Mouse (Mus musculus) limb, embryonic 15.5 days (tissue): ENCODE data around the gene Fam71e1. TPM values are rescaled to one million over a fixed set of nuclear protein-coding genes. Genes with fewer than 3 reads are reported as not detected.

Source experiments
- ATAC-seq: fragments of 200-750 bp; cut with Nextera tagmentation; 2 replicates; pipeline ENCODE4 v1.8.0; 2017; ENCODE audit warnings: low read depth, moderate TSS enrichment; ENCODE audit not compliant: insufficient number of reproducible peaks, low FRiP score, low TSS enrichment
- H3K27ac ChIP-seq: fragments of 300-500 bp; sonication (generic); 2 replicates; pipeline ENCODE4 v1.5.1; 2015; ENCODE audit warnings: moderate library complexity, mild to moderate bottlenecking, inconsistent platforms
- H3K27me3 ChIP-seq: fragments of 300-500 bp; sonication (generic); 2 replicates; pipeline ENCODE4 v1.6.1; 2015; ENCODE audit warnings: inconsistent platforms
- H3K36me3 ChIP-seq: fragments of 300-500 bp; sonication (generic); 2 replicates; pipeline ENCODE4 v1.6.1; 2015; ENCODE audit warnings: inconsistent platforms
- H3K4me1 ChIP-seq: fragments of 300-500 bp; sonication (generic); 2 replicates; pipeline ENCODE4 v1.6.1; 2015; ENCODE audit warnings: inconsistent platforms
- H3K4me2 ChIP-seq: fragments of 300-500 bp; sonication (generic); 2 replicates; pipeline ENCODE4 v1.6.1; 2015; ENCODE audit warnings: mild to moderate bottlenecking, inconsistent platforms
- H3K4me3 ChIP-seq: fragments of 300-500 bp; sonication (generic); 2 replicates; pipeline ENCODE4 v1.5.1; 2015; ENCODE audit warnings: mild to moderate bottlenecking, inconsistent platforms
- H3K9ac ChIP-seq: fragments of 300-500 bp; sonication (generic); 2 replicates; pipeline ENCODE4 v1.6.1; 2015; ENCODE audit warnings: inconsistent platforms
- H3K9me3 ChIP-seq: fragments of 300-500 bp; sonication (generic); 2 replicates; pipeline ENCODE4 v1.6.1; 2016; ENCODE audit warnings: inconsistent platforms
- WGBS: fragments of 180-500 bp; shearing (Covaris S2); methylation state at CpG from one replicate; pipeline ENCODE4 v1.1.7; 2015; 5-methylcytosine and 5-hydroxymethylcytosine counted together
- polyA plus RNA-seq: library from polyadenylated mRNA; unstranded; fragments of >200 nt; fragmentation: Nextera tagmentation; extraction: Ambion mirVana; gene quantifications from 2 replicates; pipeline ENCODE4 v1.2.1, GENCODE M21; 2015

The Fam71e1 gene
- polyA plus RNA-seq, 1 experiment from 2014 or later: 12.8 TPM

- ATAC-seq: peak; percentile 52
- Histone ChIP-seq H3K27me3 (peaks cover 19% of the 10 kb centered on the region), H3K9me3 (no peaks in the 10 kb centered on the region), H3K4me2 (no peak overlapping the region), H3K36me3 (peaks cover 9% of the 10 kb centered on the region; the same call in 1 of the 2 replicates), H3K4me1 (peaks cover 43% of the 10 kb centered on the region), H3K4me3 (no peak overlapping the region), H3K9ac (no peak overlapping the region), H3K27ac (peak overlapping the region; percentile 19; the same call in 1 of the 2 replicates)
- WGBS: 42% methylated on average over 9 of the region's 9 CpGs
These were observed 23.3 kb upstream of the Fam71e1 start for GRCm38 (mm10) chr7:44472961-44473646.

GRCm38 (mm10) chr7:44474419-44474818 lies 22.0 kb upstream of the Fam71e1 start:
- no peaks in the 10 kb centered on the region for H3K9me3 ChIP-seq
- 0 out of 2 replicates have a peak, but pooled peaks have one; percentile 17 for ATAC-seq
- 17% methylated on average over 4 of the region's 4 CpGs for WGBS
- H3K4me1 ChIP-seq: peaks cover 33% of the 10 kb centered on the region
- H3K27ac ChIP-seq: peak overlapping the region; percentile 24; the same call in 1 of the 2 replicates
- peaks cover 9% of the 10 kb centered on the region; the same call in 1 of the 2 replicates for H3K36me3 ChIP-seq
- H3K4me3 ChIP-seq: 0 out of 2 replicates have a peak overlapping the region, but pooled peaks have one; percentile 5
- H3K4me2 ChIP-seq: no peak overlapping the region
- H3K27me3 ChIP-seq: peaks cover 19% of the 10 kb centered on the region
- no peak overlapping the region for H3K9ac ChIP-seq

GRCm38 (mm10) chr7:44475046-44475614 lies 21.3 kb upstream of the Fam71e1 start:
- no peak overlapping the region for H3K9ac ChIP-seq
- H3K9me3 ChIP-seq: no peaks in the 10 kb centered on the region
- H3K36me3 ChIP-seq: peaks cover 3% of the 10 kb centered on the region; the same call in 1 of the 2 replicates
- H3K27me3 ChIP-seq: peaks cover 19% of the 10 kb centered on the region
- H3K4me3 ChIP-seq: no peak overlapping the region
- WGBS: 33% methylated on average over 5 of the region's 5 CpGs
- H3K4me1 ChIP-seq: peaks cover 33% of the 10 kb centered on the region
- H3K27ac ChIP-seq: no peak overlapping the region
- no peak overlapping the region for H3K4me2 ChIP-seq
- ATAC-seq: no peak

- H3K9ac ChIP-seq: no peak overlapping the region
- no peak overlapping the region for H3K27ac ChIP-seq
- peaks cover 18% of the 10 kb centered on the region for H3K27me3 ChIP-seq
- H3K9me3 ChIP-seq: no peaks in the 10 kb centered on the region
- no peak for ATAC-seq
- H3K4me3 ChIP-seq: no peak overlapping the region
- WGBS: 69% methylated on average over 3 of the region's 3 CpGs
- H3K4me1 ChIP-seq: no peaks in the 10 kb centered on the region
- H3K36me3 ChIP-seq: 0 out of 2 replicates have a peak, but pooled peaks cover 4% of the 10 kb centered on the region
- H3K4me2 ChIP-seq: no peak overlapping the region
These were observed 13.4 kb upstream of the Fam71e1 start for GRCm38 (mm10) chr7:44482836-44483435.

GRCm38 (mm10) chr7:44484109-44484508 lies 12.3 kb upstream of the Fam71e1 start:
- 91% methylated on average over 1 of the region's 1 CpGs for WGBS
- H3K4me3 ChIP-seq: no peak overlapping the region
- no peak for ATAC-seq

GRCm38 (mm10) chr7:44484841-44485571 lies 11.4 kb upstream of the Fam71e1 start:
- 39% methylated on average over 5 of the region's 5 CpGs for WGBS
- no peak overlapping the region for H3K4me3 ChIP-seq
- H3K36me3 ChIP-seq: peaks cover 19% of the 10 kb centered on the region
- no peaks in the 10 kb centered on the region for H3K4me1 ChIP-seq
- H3K9me3 ChIP-seq: no peaks in the 10 kb centered on the region
- H3K27me3 ChIP-seq: peaks cover 18% of the 10 kb centered on the region
- no peak for ATAC-seq
- no peak overlapping the region for H3K27ac ChIP-seq
- H3K4me2 ChIP-seq: no peak overlapping the region
- H3K9ac ChIP-seq: no peak overlapping the region

More at GRCm38 (mm10) chr7:44484109-44484508, 12.3 kb upstream of the Fam71e1 start:
- H3K36me3 ChIP-seq: peaks cover 12% of the 10 kb centered on the region
- no peaks in the 10 kb centered on the region for H3K4me1 ChIP-seq
- H3K9ac ChIP-seq: no peak overlapping the region
- H3K27me3 ChIP-seq: peaks cover 18% of the 10 kb centered on the region
- no peak overlapping the region for H3K27ac ChIP-seq
- no peaks in the 10 kb centered on the region for H3K9me3 ChIP-seq
- H3K4me2 ChIP-seq: no peak overlapping the region

- H3K27me3 ChIP-seq: peaks cover 16% of the 10 kb centered on the region
- no peak overlapping the region for H3K4me3 ChIP-seq
- H3K27ac ChIP-seq: no peak overlapping the region
- WGBS: 76% methylated on average over 7 of the region's 7 CpGs
- ATAC-seq: no peak
- H3K4me2 ChIP-seq: no peak overlapping the region
- no peak overlapping the region for H3K9ac ChIP-seq
- peaks cover 26% of the 10 kb centered on the region for H3K36me3 ChIP-seq
- H3K4me1 ChIP-seq: no peaks in the 10 kb centered on the region
- no peaks in the 10 kb centered on the region for H3K9me3 ChIP-seq
These were observed 10.7 kb upstream of the Fam71e1 start for GRCm38 (mm10) chr7:44485572-44486195.

GRCm38 (mm10) chr7:44486927-44487575 lies 9.3 kb upstream of the Fam71e1 start:
- Histone ChIP-seq H3K9ac (no peak overlapping the region), H3K27me3 (peaks cover 12% of the 10 kb centered on the region), H3K36me3 (peaks cover 39% of the 10 kb centered on the region), H3K4me2 (no peak overlapping the region), H3K4me3 (no peak overlapping the region), H3K27ac (no peak overlapping the region), H3K9me3 (no peaks in the 10 kb centered on the region), H3K4me1 (no peaks in the 10 kb centered on the region)
- 64% methylated on average over 13 of the region's 13 CpGs for WGBS
- no peak for ATAC-seq

- Histone ChIP-seq H3K9ac (no peak overlapping the region), H3K4me1 (no peaks in the 10 kb centered on the region), H3K27me3 (peaks cover 3% of the 10 kb centered on the region), H3K9me3 (no peaks in the 10 kb centered on the region), H3K27ac (no peak overlapping the region), H3K4me2 (no peak overlapping the region), H3K36me3 (peaks cover 48% of the 10 kb centered on the region), H3K4me3 (no peak overlapping the region)
- ATAC-seq: no peak
- WGBS: 88% methylated on average over 7 of the region's 7 CpGs
These were observed 8.4 kb upstream of the Fam71e1 start for GRCm38 (mm10) chr7:44487936-44488335.

- Histone ChIP-seq H3K9ac (no peak overlapping the region), H3K36me3 (peaks cover 53% of the 10 kb centered on the region), H3K27ac (no peak overlapping the region), H3K27me3 (no peaks in the 10 kb centered on the region), H3K9me3 (no peaks in the 10 kb centered on the region), H3K4me1 (no peaks in the 10 kb centered on the region), H3K4me3 (no peak overlapping the region), H3K4me2 (no peak overlapping the region)
- no peak for ATAC-seq
- WGBS: 90% methylated on average over 8 of the region's 8 CpGs
These were observed 7.8 kb upstream of the Fam71e1 start for GRCm38 (mm10) chr7:44488545-44488944.

GRCm38 (mm10) chr7:44490281-44490680 lies 6.1 kb upstream of the Fam71e1 start:
- H3K27me3 ChIP-seq: no peaks in the 10 kb centered on the region
- no peak for ATAC-seq
- no peaks in the 10 kb centered on the region for H3K9me3 ChIP-seq
- no peak overlapping the region for H3K27ac ChIP-seq
- peaks cover 8% of the 10 kb centered on the region for H3K4me1 ChIP-seq
- no peak overlapping the region for H3K4me2 ChIP-seq
- 91% methylated on average over 4 of the region's 4 CpGs for WGBS
- peaks cover 60% of the 10 kb centered on the region for H3K36me3 ChIP-seq
- H3K9ac ChIP-seq: no peak overlapping the region
- no peak overlapping the region for H3K4me3 ChIP-seq
